Mouse (Mus musculus): ENCODE data around the gene Ptpa.

GRCm38 (mm10) chr2:30413038-30413973, 2.5 kb upstream of the Ptpa start:
- TF ChIP-seq CTCF (IDR thresholded peaks at IDR 0.05; ENCODE audit: low read depth) (no peak), EP300 (IDR thresholded peaks at IDR 0.05; ENCODE audit: low read depth) (no peak)

All from heart, postnatal 0 days (tissue).